Mouse (Mus musculus): Measurements from ENCODE around the gene Hist1h2ba.

The Hist1h2ba gene

GRCm38 (mm10) chr13:23898242-23898641 is 35.7 kb downstream of the Hist1h2ba start:
- no peak for DNase-seq

GRCm38 (mm10) chr13:23893269-23893593 is 40.7 kb downstream of the Hist1h2ba start:
- DNase-seq = no peak

GRCm38 (mm10) chr13:23892592-23893268 is 41.2 kb downstream of the Hist1h2ba start:
- DNase-seq = no peak

DNA sequence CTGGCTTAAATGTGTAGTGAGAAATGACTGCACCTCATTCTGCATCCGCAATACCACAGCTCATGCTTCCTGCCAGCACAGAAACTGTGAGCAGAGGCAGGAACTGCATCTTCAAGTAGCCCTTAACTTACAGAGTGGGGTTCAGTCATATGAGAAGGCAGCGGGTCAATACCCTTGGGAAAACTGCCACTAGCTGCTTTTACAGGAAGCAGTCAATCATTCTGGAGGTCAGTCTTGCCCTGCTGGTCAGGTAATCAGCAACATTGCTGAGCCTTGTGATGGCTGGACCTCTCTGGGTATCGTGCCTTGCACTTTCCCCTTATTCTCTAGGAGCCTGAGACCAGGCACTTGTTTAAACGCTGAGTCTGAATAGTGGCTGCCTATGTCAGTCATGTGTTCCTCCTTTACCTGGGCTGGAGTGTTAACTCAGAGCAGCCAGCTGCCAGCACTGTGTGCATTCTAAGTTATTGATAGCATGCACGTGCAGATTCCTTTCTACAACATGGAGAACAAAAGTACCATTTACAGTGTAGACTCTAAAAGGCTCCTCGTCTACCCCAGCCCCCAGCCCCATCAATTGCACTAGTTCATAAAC is 44.8 kb downstream of the Hist1h2ba start:
- DNase-seq = no peak

DNA sequence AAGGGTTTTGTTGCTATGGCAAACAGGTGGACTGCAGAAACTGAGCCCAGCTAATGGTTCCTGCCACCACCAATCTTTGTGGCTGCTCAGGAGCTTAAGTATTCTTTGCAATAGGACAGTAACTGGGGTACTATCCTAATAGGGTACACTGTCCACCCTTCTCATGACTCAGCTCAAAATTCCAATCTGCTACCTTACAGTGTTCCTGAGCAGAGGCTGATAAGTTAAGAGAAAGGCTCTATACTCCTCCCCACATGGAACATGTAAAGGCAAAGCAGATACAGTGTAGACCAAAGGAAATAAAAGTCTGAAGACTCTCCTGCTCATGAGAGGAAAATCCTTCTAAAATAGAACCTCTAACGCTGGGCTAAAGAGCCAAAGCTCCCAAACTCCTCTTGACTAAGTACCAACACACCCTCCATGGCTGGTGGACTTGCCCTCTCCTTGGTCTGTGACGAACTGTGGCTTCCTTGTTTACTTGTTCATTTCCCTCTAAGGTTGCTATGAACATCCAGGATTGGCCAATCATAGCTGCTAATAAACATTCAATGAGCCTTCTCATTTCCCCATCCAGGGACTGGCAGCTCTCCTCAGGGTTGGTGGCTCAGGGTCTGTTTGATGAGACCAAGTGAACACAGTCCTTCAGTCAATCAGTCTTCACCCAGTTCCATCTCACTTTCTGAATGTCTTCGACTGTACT is 46.8 kb downstream of the Hist1h2ba start:
- no peak for DNase-seq

DNA sequence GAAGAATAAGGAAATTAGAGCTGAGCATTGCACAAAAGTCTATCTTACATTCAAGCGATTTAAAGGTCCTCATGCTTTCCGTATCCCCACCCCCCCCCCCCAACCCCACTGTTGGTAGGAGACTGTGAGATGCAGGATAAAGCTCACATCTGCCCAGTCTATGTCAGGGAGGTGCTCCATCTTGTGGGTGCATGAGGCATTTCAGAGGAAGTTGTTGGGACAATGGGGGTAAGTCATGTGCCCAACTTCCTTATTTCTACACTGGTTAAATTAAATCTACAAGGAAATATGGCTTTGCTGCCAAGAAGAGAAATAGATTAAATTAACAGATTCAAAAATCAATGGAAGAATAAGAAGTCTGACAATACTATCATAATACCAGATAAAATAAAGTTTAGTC is 48.4 kb downstream of the Hist1h2ba start:
- DNase-seq = no peak

Data from right cerebral cortex, postnatal 4 days (tissue).